8 mouse cellular contexts compared by ENCODE assay signal in the genomic region with DNA sequence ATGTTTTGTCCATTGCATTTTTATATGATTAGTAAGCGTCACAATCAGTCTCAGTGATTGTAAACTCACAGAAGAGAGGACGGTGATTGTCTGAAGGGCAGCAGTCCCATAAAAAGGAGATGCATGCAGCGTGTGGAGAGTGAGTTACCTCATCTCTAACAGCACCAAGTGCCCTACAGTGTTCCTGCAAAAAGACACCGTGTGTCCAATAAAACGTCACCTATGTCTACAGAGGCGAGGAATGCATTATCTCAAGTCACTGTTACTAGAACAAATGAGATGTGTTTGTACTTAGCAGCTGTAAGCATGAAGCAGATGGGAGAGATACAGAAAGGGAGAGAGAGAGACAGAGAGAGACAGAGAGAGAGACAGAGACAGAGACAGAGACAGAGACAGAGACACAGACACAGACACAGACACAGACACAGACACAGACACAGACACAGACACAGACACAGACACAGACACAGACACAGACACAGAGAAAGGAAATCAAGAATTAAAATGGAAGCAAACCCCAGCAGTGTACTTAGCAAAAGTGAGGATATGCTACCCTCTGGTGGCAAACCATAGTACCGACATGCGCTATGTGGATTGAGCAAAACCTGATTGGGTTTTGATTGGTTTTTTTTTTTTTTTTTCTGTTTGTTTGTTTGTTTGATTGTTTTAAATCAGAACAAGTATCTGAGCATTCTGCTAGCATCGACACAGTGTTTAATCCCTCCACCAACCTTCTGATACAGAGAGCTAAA.
DNase-seq lines count a peak whose midpoint lies in the region; ATAC-seq and TF ChIP-seq lines count a peak whose summit lies in the region.

No protein-coding gene starts in this region.

- H3K4me3 ChIP-seq in ES-E14 (ENCODE audit: insufficient read depth in 1 of 2, low read depth in 1 of 2, low read length in 2 of 2, poor library complexity in 1 of 2, severe bottlenecking in 1 of 2), result no peak overlapping the region
- no peak overlapping the region for H3K4me3 ChIP-seq in kidney, embryonic 15.5 days (replicated peaks)
- H3K4me3 ChIP-seq in lung, embryonic 14.5 days (ENCODE audit: low read depth, low read length), result no peak overlapping the region

- H3K27me3 ChIP-seq in kidney, embryonic 15.5 days, result no peaks in the 10 kb centered on the region
- no peaks in the 10 kb centered on the region for H3K27me3 ChIP-seq in lung, embryonic 14.5 days (ENCODE audit: insufficient read depth, low read length)

- no peak overlapping the region for H3K9ac ChIP-seq in ES-E14 (ENCODE audit: insufficient read depth, low read depth, low read length, poor library complexity, severe bottlenecking)
- H3K9ac ChIP-seq in kidney, embryonic 15.5 days, result no peak overlapping the region
- no peak overlapping the region for H3K9ac ChIP-seq in lung, embryonic 14.5 days

- H3K9me3 ChIP-seq in ES-E14 (ENCODE audit: control insufficient read depth, insufficient read depth, low read depth, low read length), result no peaks in the 10 kb centered on the region
- no peaks in the 10 kb centered on the region for H3K9me3 ChIP-seq in kidney, embryonic 15.5 days (replicated peaks)
- no peaks in the 10 kb centered on the region for H3K9me3 ChIP-seq in lung, embryonic 14.5 days (ENCODE audit: low read depth, low read length)

- peak; percentile 79 for TF ChIP-seq CTCF in lung, embryonic 14.5 days (IDR thresholded peaks at IDR 0.05; ENCODE audit: low read depth)

- peaks cover 0 to 2% of the 10 kb centered on the region in 2 experiments; a peak in 1 of 4 replicates for H3K4me1 ChIP-seq in ES-E14 (ENCODE audit: control insufficient read depth in 2 of 2, insufficient read depth in 2 of 2, low read length in 2 of 2, poor library complexity in 1 of 2)
- H3K4me1 ChIP-seq in kidney, embryonic 15.5 days, result no peaks in the 10 kb centered on the region
- H3K4me1 ChIP-seq in lung, embryonic 14.5 days (ENCODE audit: insufficient read depth), result no peaks in the 10 kb centered on the region

- H3K4me2 ChIP-seq in kidney, embryonic 15.5 days, result no peak overlapping the region
- H3K4me2 ChIP-seq in lung, embryonic 14.5 days, result no peak overlapping the region

- DNase-seq in gastrocnemius, adult 18-20 months (ENCODE audit: low spot score), result peak; percentile 20
- no peak for DNase-seq in gastrocnemius, postnatal 25 days
- peak; percentile 46 for DNase-seq in ES-E14 (ENCODE audit: low read depth, low spot score)
- DNase-seq in cerebellum, adult 18-20 months, result peak; percentile 66
- peak; percentile 25 to 68 for DNase-seq in frontal cortex, postnatal 36 days (ENCODE audit: low spot score in 2 of 2)
- DNase-seq in lung, embryonic 14.5 days, result peak; percentile 86
- peak; percentile 42 for DNase-seq in retina, postnatal 7 days (ENCODE audit: low read depth, low spot score)

- in situ Hi-C loops in ES-E14 (cut with MboI; ENCODE audit: low sequenced_read_pairs in 2 of 2, unreplicated experiment in 2 of 2), result loop anchor here in 1 of 2 experiments (25.0 kb wide), 1 partner anchor 448 kb away; no protein-coding TSS in a partner anchor

- ATAC-seq in kidney, embryonic 15.5 days (replicated peaks; ENCODE audit: low FRiP score), result peak; percentile 86
- ATAC-seq in lung, embryonic 14.5 days (ENCODE audit: insufficient read depth), result peak; percentile 93

- H3K27ac ChIP-seq in ES-E14 (ENCODE audit: insufficient read depth, low read depth, low read length, poor library complexity, severe bottlenecking), result no peak overlapping the region
- no peak overlapping the region for H3K27ac ChIP-seq in kidney, embryonic 15.5 days
- H3K27ac ChIP-seq in lung, embryonic 14.5 days (ENCODE audit: low read depth), result no peak overlapping the region

- 47% methylated on average over 9 of the region's 9 CpGs for WGBS in kidney, embryonic 15.5 days
- 35% methylated on average over 9 of the region's 9 CpGs for WGBS in lung, embryonic 14.5 days

- H3K36me3 ChIP-seq in ES-E14 (ENCODE audit: control insufficient read depth, insufficient read depth, low read length, poor library complexity, severe bottlenecking), result no peaks in the 10 kb centered on the region
- no peaks in the 10 kb centered on the region for H3K36me3 ChIP-seq in kidney, embryonic 15.5 days
- no peaks in the 10 kb centered on the region for H3K36me3 ChIP-seq in lung, embryonic 14.5 days (ENCODE audit: insufficient read depth)

TF ChIP-seq in ES-E14, 5 proteins besides CTCF, POLR2A, EP300 and RAD21:
- no peak for TF ChIP-seq CHD2 (IDR thresholded peaks at IDR 0.05; ENCODE audit: low read depth, low read length)
- peak; percentile 84 for TF ChIP-seq ZNF384 (IDR thresholded peaks at IDR 0.05; ENCODE audit: low read depth, low read length)
- no peak for TF ChIP-seq HCFC1 (IDR thresholded peaks at IDR 0.05; ENCODE audit: borderline replicate concordance, insufficient read depth, low read length)
- peak; percentile 92 for TF ChIP-seq ZC3H11A (IDR thresholded peaks at IDR 0.05; ENCODE audit: borderline replicate concordance, low read depth, low read length)
- no peak for TF ChIP-seq MAFK (IDR thresholded peaks at IDR 0.05; ENCODE audit: insufficient read depth, low read depth, low read length)
